Comparison of ENCODE assay signal across 16 mouse cellular contexts in genomic region chr14:30166036-30166435, GRCm38 (mm10).
"Had no signal": no experiment of that assay in that cellular context is flagged by ENCODE, and none has a peak within 500 bp of the region (broad histone marks: within the 10 kb centered on the region; RNA-seq: fewer than 3 reads in every experiment).

No protein-coding gene starts in this region.

- H3K27me3 ChIP-seq: midbrain, embryonic 13.5 days; neural tube, embryonic 13.5 days; neural tube, embryonic 15.5 days; stomach, embryonic 15.5 days had no signal

- H3K36me3 ChIP-seq: midbrain, embryonic 10.5 days; midbrain, embryonic 13.5 days; neural tube, embryonic 13.5 days; neural tube, embryonic 15.5 days; stomach, embryonic 15.5 days had no signal

- H3K4me3 ChIP-seq: midbrain, embryonic 10.5 days; midbrain, embryonic 13.5 days; myocyte; neural tube, embryonic 13.5 days; neural tube, embryonic 15.5 days; stomach, embryonic 15.5 days had no signal

- DNase-seq: lung, adult 18-20 months; lung, embryonic 14.5 days; lung, postnatal 10 days; lung, postnatal 4 days; right cerebral cortex, postnatal 14 days; thymus, adult 2 months; thymus, postnatal 14 days; thymus, postnatal 36 days had no signal

- H3K9me3 ChIP-seq: midbrain, embryonic 10.5 days; midbrain, embryonic 13.5 days; neural tube, embryonic 13.5 days; neural tube, embryonic 15.5 days; stomach, embryonic 15.5 days had no signal

- H3K4me1 ChIP-seq: stomach, embryonic 15.5 days had no signal

- H3K27ac ChIP-seq: liver, embryonic 14.5 days; midbrain, embryonic 10.5 days; midbrain, embryonic 13.5 days; neural tube, embryonic 13.5 days; neural tube, embryonic 15.5 days; stomach, embryonic 15.5 days; stomach, postnatal 0 days had no signal
